Mouse (Mus musculus) embryonic fibroblast, embryonic 13.5 days (primary cell): ENCODE measurements around the gene Pclaf. TPM values are rescaled to one million over a fixed set of nuclear protein-coding genes. Genes with fewer than 3 reads are reported as not detected.

Experiments
- H3K27ac ChIP-seq: 2 replicates; pipeline ENCODE4 v1.5.1; 2012; ENCODE audit warnings: low read length, control low read depth, inconsistent platforms; ENCODE audit not compliant: insufficient read depth
- H3K4me1 ChIP-seq: 2 replicates; pipeline ENCODE4 v1.6.1; 2011; ENCODE audit warnings: low read length; ENCODE audit not compliant: control insufficient read depth, insufficient read depth
- H3K4me3 ChIP-seq: 2 replicates; pipeline ENCODE4 v1.5.1; 2011; ENCODE audit warnings: mild to moderate bottlenecking, control low read depth, low read length; ENCODE audit not compliant: insufficient read depth
- CTCF ChIP-seq: IDR thresholded peaks from 2 replicates; pipeline ENCODE4 v1.5.1; 2011; ENCODE audit warnings: mild to moderate bottlenecking, control low read depth, low read length, moderate library complexity, borderline replicate concordance; ENCODE audit not compliant: insufficient read depth
- POLR2A ChIP-seq: IDR thresholded peaks from 2 replicates; pipeline ENCODE4 v1.6.1; 2011; ENCODE audit warnings: low read depth, mild to moderate bottlenecking, control low read depth, low read length, moderate library complexity
- polyA plus RNA-seq: library from polyadenylated mRNA; stranded (reverse); fragments of >200 nt; gene quantifications from 2 replicates; pipeline ENCODE4 v1.2.4, GENCODE M21; 2011; ENCODE audit warnings: low read depth; ENCODE audit not compliant: missing spikeins, insufficient read length

Pclaf gene
- polyA plus RNA-seq, 1 experiment, result 102 TPM

- Histone ChIP-seq H3K27ac (no peak overlapping the region), H3K4me3 (no peak overlapping the region), H3K4me1 (peaks cover 3% of the 10 kb centered on the region; the same call in 1 of the 2 replicates)
- TF ChIP-seq CTCF (0 out of 2 replicates have a peak, but pooled peaks have one; percentile 6), POLR2A (no peak)
Measured at GRCm38 (mm10) chr9:65903419-65903818, 13.4 kb downstream of the Pclaf start.

- TF ChIP-seq POLR2A (peak; percentile 71), CTCF (no peak)
- H3K4me1 ChIP-seq, result peaks cover 3% of the 10 kb centered on the region; the same call in 1 of the 2 replicates
- peak within 1 kb of the TSS; percentile 66 for H3K4me3 ChIP-seq
- peak within 1 kb of the TSS; percentile 76 for H3K27ac ChIP-seq
Measured at GRCm38 (mm10) chr9:65908394-65909300, 18.6 kb downstream of the Pclaf start, which contains the start of the genes Trip4 and Csnk1g1. Gene Trip4 (minus strand): TSS chr9:65908794. Gene Csnk1g1 (plus strand): TSS chr9:65908924.

- TF ChIP-seq POLR2A, result peak; percentile 56
- TF ChIP-seq CTCF, result no peak
- Histone ChIP-seq H3K4me1 (peaks cover 3% of the 10 kb centered on the region; the same call in 1 of the 2 replicates), H3K4me3 (peak overlapping the region; percentile 66), H3K27ac (peak overlapping the region; percentile 76)
Measured at GRCm38 (mm10) chr9:65909301-65909801, 19.3 kb downstream of the Pclaf start.

- H3K27ac ChIP-seq, result peak overlapping the region; percentile 78
- peak overlapping the region; percentile 66 for H3K4me3 ChIP-seq
- H3K4me1 ChIP-seq, result peaks cover 3% of the 10 kb centered on the region; the same call in 1 of the 2 replicates
- no peak for TF ChIP-seq POLR2A
- no peak for TF ChIP-seq CTCF
Measured at GRCm38 (mm10) chr9:65909837-65910236, 19.8 kb downstream of the Pclaf start.

GRCm38 (mm10) chr9:65913976-65914375 lies 23.9 kb downstream of the Pclaf start:
- Histone ChIP-seq H3K4me3 (no peak overlapping the region), H3K27ac (no peak overlapping the region), H3K4me1 (no peaks in the 10 kb centered on the region)
- TF ChIP-seq CTCF (no peak), POLR2A (no peak)

GRCm38 (mm10) chr9:65917015-65917414 lies 27.0 kb downstream of the Pclaf start:
- TF ChIP-seq POLR2A, result no peak
- TF ChIP-seq CTCF, result no peak
- no peaks in the 10 kb centered on the region for H3K4me1 ChIP-seq
- H3K27ac ChIP-seq, result no peak overlapping the region
- H3K4me3 ChIP-seq, result no peak overlapping the region

- TF ChIP-seq CTCF, result no peak
- no peak for TF ChIP-seq POLR2A
- H3K27ac ChIP-seq, result no peak overlapping the region
- H3K4me3 ChIP-seq, result no peak overlapping the region
- no peaks in the 10 kb centered on the region for H3K4me1 ChIP-seq
Measured at GRCm38 (mm10) chr9:65928456-65928855, 38.4 kb downstream of the Pclaf start.

- no peak overlapping the region for H3K4me3 ChIP-seq
Measured at GRCm38 (mm10) chr9:65929826-65930225, 39.8 kb downstream of the Pclaf start.

GRCm38 (mm10) chr9:65937566-65937965 lies 47.5 kb downstream of the Pclaf start:
- TF ChIP-seq CTCF (no peak), POLR2A (no peak)
- H3K4me3 ChIP-seq, result no peak overlapping the region
- H3K27ac ChIP-seq, result no peak overlapping the region
- H3K4me1 ChIP-seq, result no peaks in the 10 kb centered on the region

More at GRCm38 (mm10) chr9:65929826-65930225, 39.8 kb downstream of the Pclaf start:
- no peaks in the 10 kb centered on the region for H3K4me1 ChIP-seq
- TF ChIP-seq POLR2A (no peak), CTCF (no peak)
- no peak overlapping the region for H3K27ac ChIP-seq

GRCm38 (mm10) chr9:65951082-65951587 lies 61.1 kb downstream of the Pclaf start:
- Histone ChIP-seq H3K27ac (no peak overlapping the region), H3K4me1 (no peaks in the 10 kb centered on the region), H3K4me3 (no peak overlapping the region)
- TF ChIP-seq CTCF, result no peak

Other genes with a start within 250 kb of the Pclaf start
- 88.1 and 93.0 TPM in 2 replicates for gene Oaz2, start 222.2 kb upstream of the Pclaf start, polyA plus RNA-seq
- gene Zfp609, start 62.7 kb upstream of the Pclaf start, polyA plus RNA-seq, result 22.7 and 30.4 TPM in 2 replicates
- gene Trip4, start 18.6 kb downstream of the Pclaf start, polyA plus RNA-seq, result 40.4 and 44.4 TPM in 2 replicates
- 64.7 and 70.2 TPM in 2 replicates for gene Csnk1g1, start 18.7 kb downstream of the Pclaf start, polyA plus RNA-seq
- gene Ppib, start 170.0 kb downstream of the Pclaf start, polyA plus RNA-seq, result 484 and 532 TPM in 2 replicates
- gene Snx22, start 179.5 kb downstream of the Pclaf start, polyA plus RNA-seq, result 0.25 and 0.33 TPM in 2 replicates
- 58.6 and 70.5 TPM in 2 replicates for gene Snx1, start 236.3 kb downstream of the Pclaf start, polyA plus RNA-seq
- gene Ciao2a, start 236.4 kb downstream of the Pclaf start, polyA plus RNA-seq, result 46.9 and 48.2 TPM in 2 replicates